Mouse (Mus musculus) adrenal gland, postnatal 10 days (tissue): ENCODE results near the gene Trim3. TPM values are rescaled to one million over a fixed set of nuclear protein-coding genes. Genes with fewer than 3 reads are reported as not detected.

ENCODE experiments used
- DNase-seq: peaks from one replicate; pipeline ENCODE4 v3.0.0; 2021; ENCODE audit warnings: mixed read lengths
- total RNA-seq, 2 experiments: library from RNA; stranded (reverse); gene quantifications; 2 replicates each; pipeline ENCODE4 v1.2.3; 2021

The Trim3 gene
- total RNA-seq, 2 experiments from 2014 or later, result 32.5 to 45.1 TPM

- DNase-seq, result no peak
These were observed 21.6 kb downstream of the Trim3 start for GRCm38 (mm10) chr7:105611767-105612166.

- DNase-seq, result no peak
These were observed 24.9 kb downstream of the Trim3 start for GRCm38 (mm10) chr7:105608467-105608866.

GRCm38 (mm10) chr7:105602860-105603623 is 30.3 kb downstream of the Trim3 start:
- DNase-seq, result peak; percentile 87

GRCm38 (mm10) chr7:105590097-105590496 is 43.3 kb downstream of the Trim3 start:
- DNase-seq, result no peak

GRCm38 (mm10) chr7:105588325-105588912 is 45.0 kb downstream of the Trim3 start:
- no peak for DNase-seq

GRCm38 (mm10) chr7:105581959-105582358 is 51.4 kb downstream of the Trim3 start:
- DNase-seq, result no peak

GRCm38 (mm10) chr7:105581094-105581703 is 52.2 kb downstream of the Trim3 start, which contains the start of gene Apbb1:
TSS of gene Apbb1 (minus strand) at chr7:105581653.
- DNase-seq, result peak; percentile 82

- no peak for DNase-seq
These were observed 52.7 kb downstream of the Trim3 start for GRCm38 (mm10) chr7:105580627-105581089.

- no peak for DNase-seq
These were observed 54.9 kb downstream of the Trim3 start for GRCm38 (mm10) chr7:105578481-105578880.

GRCm38 (mm10) chr7:105577377-105577871 is 55.9 kb downstream of the Trim3 start:
- DNase-seq, result no peak

GRCm38 (mm10) chr7:105576166-105576748 is 57.1 kb downstream of the Trim3 start:
- no peak for DNase-seq

- no peak for DNase-seq
These were observed 58.8 kb downstream of the Trim3 start for GRCm38 (mm10) chr7:105574537-105574936.

- DNase-seq, result no peak
These were observed 60.4 kb downstream of the Trim3 start for GRCm38 (mm10) chr7:105572949-105573348.

- DNase-seq, result no peak
These were observed 62.6 kb downstream of the Trim3 start for GRCm38 (mm10) chr7:105570756-105571155.

- DNase-seq, result no peak
These were observed 63.6 kb downstream of the Trim3 start for GRCm38 (mm10) chr7:105569512-105570496.

GRCm38 (mm10) chr7:105568988-105569471 is 64.3 kb downstream of the Trim3 start:
- peak; percentile 41 for DNase-seq

- no peak for DNase-seq
These were observed 64.8 kb downstream of the Trim3 start for GRCm38 (mm10) chr7:105568583-105568982.

- no peak for DNase-seq
These were observed 68.1 kb downstream of the Trim3 start for GRCm38 (mm10) chr7:105565071-105565836.

- no peak for DNase-seq
These were observed 70.0 kb downstream of the Trim3 start for GRCm38 (mm10) chr7:105563367-105563766.

- DNase-seq, result no peak
These were observed 71.1 kb downstream of the Trim3 start for GRCm38 (mm10) chr7:105562317-105562716.
